Mouse (Mus musculus) midbrain, embryonic 13.5 days (tissue): Measurements from ENCODE around the gene Tmem184c. TPM values are rescaled to one million over a fixed set of nuclear protein-coding genes. Genes with fewer than 3 reads are reported as not detected.
A peak's percentile ranks its signal among the peaks of the same experiment; 100 is the strongest.

Experiments used
- ATAC-seq: fragments of 200-750 bp; cut with Nextera tagmentation; 2 replicates; pipeline ENCODE4 v1.8.0; 2017; ENCODE audit warnings: mild to moderate bottlenecking, moderate TSS enrichment, moderate library complexity
- H3K27ac ChIP-seq: fragments of 300-500 bp; sonication (generic); 2 replicates; pipeline ENCODE4 v1.5.1; 2015; ENCODE audit warnings: inconsistent platforms, mild to moderate bottlenecking, moderate library complexity
- H3K27me3 ChIP-seq: fragments of 300-500 bp; sonication (generic); 2 replicates; pipeline ENCODE4 v1.6.1; 2015; ENCODE audit warnings: mild to moderate bottlenecking, inconsistent platforms
- H3K36me3 ChIP-seq: fragments of 300-500 bp; sonication (generic); 2 replicates; pipeline ENCODE4 v1.6.1; 2015; ENCODE audit warnings: mild to moderate bottlenecking, inconsistent platforms
- H3K4me1 ChIP-seq: fragments of 300-500 bp; sonication (generic); replicated peaks from 2 replicates; pipeline ENCODE4 v1.6.1; 2015; ENCODE audit warnings: inconsistent platforms
- H3K4me2 ChIP-seq: fragments of 300-500 bp; sonication (generic); replicated peaks from 2 replicates; pipeline ENCODE4 v1.6.1; 2015; ENCODE audit warnings: moderate library complexity, mild to moderate bottlenecking, inconsistent platforms
- H3K4me3 ChIP-seq: fragments of 300-500 bp; sonication (generic); replicated peaks from 2 replicates; pipeline ENCODE4 v1.5.1; 2015; ENCODE audit warnings: mild to moderate bottlenecking, inconsistent platforms
- H3K9ac ChIP-seq: fragments of 300-500 bp; sonication (generic); replicated peaks from 2 replicates; pipeline ENCODE4 v1.6.1; 2015; ENCODE audit warnings: mild to moderate bottlenecking, inconsistent platforms
- H3K9me3 ChIP-seq: fragments of 300-500 bp; sonication (generic); 2 replicates; pipeline ENCODE4 v1.6.1; 2016; ENCODE audit warnings: mild to moderate bottlenecking, inconsistent platforms
- WGBS: fragments of 180-500 bp; shearing (Covaris S2); methylation state at CpG from one replicate; pipeline ENCODE4 v1.1.7; 2015; 5-methylcytosine and 5-hydroxymethylcytosine counted together
- polyA plus RNA-seq: library from polyadenylated mRNA; unstranded; fragments of >200 nt; fragmentation: Nextera tagmentation; extraction: Ambion mirVana; gene quantifications from 2 replicates; pipeline ENCODE4 v1.2.1, GENCODE M21; 2015

Tmem184c gene
- 58.6 and 61.1 TPM in 2 replicates for polyA plus RNA-seq

DNA sequence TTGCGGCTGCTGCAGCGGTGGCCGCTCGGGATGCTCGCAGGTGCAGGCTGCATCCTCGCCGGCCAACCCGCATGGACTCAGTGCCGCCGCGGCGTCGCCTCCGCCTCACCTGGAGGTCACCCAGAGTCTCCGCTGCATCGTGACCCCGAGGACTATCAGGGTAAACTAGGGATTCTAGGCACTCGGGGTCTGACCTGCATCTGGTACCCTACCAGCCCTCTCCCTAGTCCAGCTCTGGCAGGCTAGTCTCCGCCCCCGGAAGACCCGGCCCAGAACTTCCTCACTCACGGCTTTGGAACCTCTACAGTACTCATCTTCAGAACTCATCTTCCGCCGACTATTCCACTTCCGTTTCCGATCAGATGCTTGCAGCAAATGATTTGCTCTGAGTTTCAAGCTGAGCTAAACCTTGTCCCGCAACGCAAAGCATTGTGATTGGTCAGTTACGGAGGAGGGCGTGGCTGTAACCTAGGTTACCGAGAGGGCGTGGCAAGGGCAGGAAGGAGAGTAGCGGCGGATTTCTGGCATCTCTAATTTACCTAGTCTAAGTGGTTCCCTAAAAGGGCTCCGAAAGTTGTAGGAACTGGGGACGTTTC, at the start of gene Tmem184c:
TSS of gene Tmem184c (minus strand) at position 325 of the 596 bp plus-strand sequence.
- H3K9ac ChIP-seq = peak within 1 kb of the TSS; percentile 81
- peak within 1 kb of the TSS; percentile 84 for H3K4me3 ChIP-seq
- H3K4me2 ChIP-seq = peak within 1 kb of the TSS; percentile 69
- peaks cover 4% of the 10 kb centered on the region for H3K36me3 ChIP-seq
- H3K9me3 ChIP-seq = 0 out of 2 replicates have a peak, but pooled peaks cover 3% of the 10 kb centered on the region
- peaks cover 16% of the 10 kb centered on the region for H3K4me1 ChIP-seq
- ATAC-seq = peak; percentile 99
- H3K27me3 ChIP-seq = peaks cover 3% of the 10 kb centered on the region; the same call in 1 of the 2 replicates
- peak within 1 kb of the TSS; percentile 74 for H3K27ac ChIP-seq
- under 1% methylated on average over 36 of the region's 36 CpGs for WGBS

DNA sequence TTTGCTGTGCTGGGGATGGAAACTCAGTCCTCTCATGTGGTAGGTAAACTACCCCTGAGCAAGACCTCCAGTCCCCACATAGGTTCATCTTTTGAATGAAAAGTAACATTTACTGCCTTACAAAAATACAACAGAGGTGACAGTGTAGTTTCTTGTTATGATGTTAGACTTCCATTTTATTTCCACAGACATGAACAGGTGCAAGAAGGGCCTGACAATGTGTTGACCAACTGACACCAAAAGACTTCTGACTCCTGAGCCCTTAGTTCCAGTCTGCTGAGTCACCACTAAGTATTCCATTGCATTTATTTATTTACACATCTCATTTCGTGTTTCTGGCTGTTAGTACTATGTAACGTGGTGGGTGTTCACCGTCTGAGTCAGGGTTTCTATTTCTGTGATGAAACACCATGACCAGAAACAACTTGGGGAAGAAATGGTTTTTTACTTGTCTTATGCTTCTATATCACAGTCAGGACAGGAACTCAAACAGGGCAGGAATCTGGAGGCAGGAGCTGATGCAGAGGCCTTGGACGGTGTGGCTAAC, 49.1 kb upstream of the Tmem184c start:
- H3K36me3 ChIP-seq = no peaks in the 10 kb centered on the region
- H3K27ac ChIP-seq = no peak overlapping the region
- H3K4me3 ChIP-seq = no peak overlapping the region
- no peak for ATAC-seq
- no peaks in the 10 kb centered on the region for H3K4me1 ChIP-seq
- H3K27me3 ChIP-seq = no peaks in the 10 kb centered on the region
- no peak overlapping the region for H3K4me2 ChIP-seq
- 79% methylated on average over 4 of the region's 4 CpGs for WGBS
- no peak overlapping the region for H3K9ac ChIP-seq
- H3K9me3 ChIP-seq = no peaks in the 10 kb centered on the region

DNA sequence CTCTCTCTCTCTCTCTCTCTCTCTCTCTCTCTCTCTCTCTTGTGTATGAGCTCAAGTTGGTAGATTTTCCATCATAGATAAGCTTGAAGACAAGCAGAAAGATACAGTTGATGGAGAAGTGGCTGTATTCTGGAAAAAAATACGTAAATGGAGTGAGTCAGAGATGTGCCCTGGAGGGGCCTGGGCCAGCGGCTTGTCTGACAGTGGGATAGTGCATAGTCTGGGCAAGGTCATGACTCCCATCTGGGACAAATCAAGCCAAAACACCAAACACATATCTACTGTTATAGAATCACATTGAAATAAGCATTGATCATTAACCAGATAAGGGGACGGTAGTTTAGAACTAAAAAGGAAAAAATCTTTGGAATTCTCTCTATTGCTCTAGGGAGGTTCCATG, 47.9 kb upstream of the Tmem184c start:
- H3K4me1 ChIP-seq = no peaks in the 10 kb centered on the region
- no peak overlapping the region for H3K4me3 ChIP-seq
- H3K4me2 ChIP-seq = no peak overlapping the region
- H3K27me3 ChIP-seq = no peaks in the 10 kb centered on the region
- ATAC-seq = no peak
- H3K9me3 ChIP-seq = no peaks in the 10 kb centered on the region
- no peaks in the 10 kb centered on the region for H3K36me3 ChIP-seq
- 84% methylated on average over 3 of the region's 3 CpGs for WGBS
- H3K9ac ChIP-seq = no peak overlapping the region
- no peak overlapping the region for H3K27ac ChIP-seq

DNA sequence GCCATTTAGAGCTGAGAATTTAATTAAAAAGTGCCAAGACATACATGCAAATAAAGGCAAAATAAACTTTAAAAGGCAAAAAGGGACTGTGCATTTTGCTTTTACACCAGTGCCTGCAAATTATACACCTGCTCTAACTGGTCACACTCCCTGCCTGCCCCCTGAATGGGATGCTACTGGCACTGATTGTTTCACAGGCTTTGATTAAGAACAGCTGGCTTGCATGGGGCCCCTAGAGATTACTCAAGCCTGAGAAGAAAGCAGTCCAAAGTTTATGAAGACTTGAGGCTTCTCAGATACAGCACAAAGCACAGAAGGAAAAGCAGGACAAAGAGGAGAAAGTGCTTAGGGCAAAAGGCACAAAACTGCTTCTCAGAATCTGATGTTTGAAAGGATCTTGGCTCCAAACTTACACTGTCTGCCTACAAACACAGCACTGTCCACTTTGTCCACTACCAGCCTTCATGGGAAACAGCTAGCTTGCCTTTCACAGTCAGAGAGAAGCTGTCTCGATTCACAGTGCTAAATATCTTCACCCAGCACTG, 40.2 kb upstream of the Tmem184c start:
- no peaks in the 10 kb centered on the region for H3K27me3 ChIP-seq
- no peaks in the 10 kb centered on the region for H3K4me1 ChIP-seq
- no peaks in the 10 kb centered on the region for H3K9me3 ChIP-seq
- no peak for ATAC-seq
- H3K4me2 ChIP-seq = no peak overlapping the region
- H3K4me3 ChIP-seq = no peak overlapping the region
- 71% methylated on average over 1 of the region's 1 CpGs for WGBS
- H3K36me3 ChIP-seq = no peaks in the 10 kb centered on the region
- H3K27ac ChIP-seq = no peak overlapping the region
- H3K9ac ChIP-seq = no peak overlapping the region

DNA sequence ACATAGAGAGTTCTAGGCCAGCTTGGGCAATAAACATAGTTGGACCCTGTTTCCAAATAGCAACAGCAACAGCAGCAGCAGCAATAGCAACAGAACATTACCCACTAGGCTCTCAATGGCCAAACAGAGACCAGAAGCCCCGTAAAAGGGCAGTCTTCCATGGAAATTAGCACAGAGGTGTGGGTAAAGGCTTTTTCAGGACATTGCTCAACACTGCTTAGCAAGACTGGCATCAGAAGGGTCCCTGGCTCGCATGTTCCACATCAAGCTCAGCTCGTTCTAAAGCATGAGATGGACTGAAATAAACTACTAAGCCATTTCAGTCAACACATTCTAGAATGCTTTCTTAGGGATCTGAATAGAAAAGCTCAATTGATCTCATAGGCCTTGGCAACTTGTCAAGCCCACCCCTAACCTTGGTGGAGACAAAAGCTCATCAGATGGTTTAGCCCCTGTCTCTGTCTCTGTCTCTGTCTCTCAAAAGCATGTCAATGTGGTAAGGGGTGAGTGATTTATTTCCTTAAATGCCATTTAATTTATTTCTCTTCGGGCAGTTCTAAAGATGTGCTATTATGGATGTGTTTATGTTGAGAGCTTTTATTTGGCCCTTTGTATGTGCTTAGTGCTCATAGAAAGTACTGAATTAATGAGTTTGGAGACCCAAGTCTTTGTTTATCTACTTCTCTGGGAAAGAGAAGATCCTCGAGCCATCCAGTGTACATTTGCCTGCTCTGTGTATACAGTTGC, 29.8 kb upstream of the Tmem184c start:
- H3K36me3 ChIP-seq = no peaks in the 10 kb centered on the region
- H3K9me3 ChIP-seq = no peaks in the 10 kb centered on the region
- H3K27ac ChIP-seq = no peak overlapping the region
- WGBS = 65% methylated on average over 5 of the region's 5 CpGs
- H3K4me3 ChIP-seq = no peak overlapping the region
- no peaks in the 10 kb centered on the region for H3K4me1 ChIP-seq
- no peak overlapping the region for H3K4me2 ChIP-seq
- no peak for ATAC-seq
- no peak overlapping the region for H3K9ac ChIP-seq
- no peaks in the 10 kb centered on the region for H3K27me3 ChIP-seq

DNA sequence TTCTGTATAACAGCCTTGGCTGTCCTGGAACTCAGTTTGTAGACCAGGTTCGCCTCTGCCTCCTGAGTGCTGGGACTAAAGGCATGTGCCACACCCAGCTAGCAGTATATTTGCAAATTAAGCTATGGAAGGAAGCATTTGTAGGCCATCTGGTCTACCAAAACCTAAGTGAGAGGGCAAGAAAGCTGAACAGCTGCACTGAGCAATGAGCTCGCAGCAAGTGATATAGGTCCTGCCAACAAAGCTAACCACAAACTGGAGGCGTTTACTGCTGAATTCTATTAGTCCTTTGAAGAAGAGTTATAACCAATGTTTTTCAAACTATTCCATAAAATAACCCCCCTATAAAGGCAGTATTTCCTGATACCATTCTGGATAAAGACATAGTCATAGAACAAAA, 27.1 kb upstream of the Tmem184c start:
- H3K9me3 ChIP-seq = no peaks in the 10 kb centered on the region
- H3K4me2 ChIP-seq = no peak overlapping the region
- H3K36me3 ChIP-seq = no peaks in the 10 kb centered on the region
- H3K9ac ChIP-seq = no peak overlapping the region
- no peaks in the 10 kb centered on the region for H3K27me3 ChIP-seq
- ATAC-seq = no peak
- H3K4me1 ChIP-seq = no peaks in the 10 kb centered on the region
- 95% methylated on average over 3 of the region's 3 CpGs for WGBS
- H3K4me3 ChIP-seq = no peak overlapping the region
- no peak overlapping the region for H3K27ac ChIP-seq

DNA sequence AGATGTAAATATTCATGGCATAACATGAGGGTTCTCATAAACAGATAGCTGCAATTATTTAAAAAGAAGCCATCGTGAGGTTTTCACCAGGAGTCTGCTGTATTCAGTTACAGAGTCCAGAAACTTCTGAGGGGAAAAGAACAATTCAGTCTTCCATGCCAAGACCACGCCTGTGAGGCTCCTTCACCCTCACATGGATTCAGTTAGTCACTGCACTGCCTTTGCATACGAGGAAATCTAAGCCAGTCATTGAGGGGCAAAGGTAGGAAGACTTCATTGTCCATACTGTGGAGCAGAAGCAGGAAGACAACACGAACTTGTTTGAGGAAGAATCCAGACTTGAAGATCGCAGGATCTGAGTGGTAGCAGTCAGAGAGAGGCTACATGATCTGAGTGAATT, 23.5 kb upstream of the Tmem184c start:
- Histone ChIP-seq H3K4me2 (no peak overlapping the region), H3K9ac (no peak overlapping the region), H3K27ac (no peak overlapping the region), H3K4me3 (no peak overlapping the region), H3K27me3 (no peaks in the 10 kb centered on the region), H3K36me3 (no peaks in the 10 kb centered on the region), H3K4me1 (no peaks in the 10 kb centered on the region), H3K9me3 (no peaks in the 10 kb centered on the region)
- ATAC-seq = no peak
- WGBS = 81% methylated on average over 5 of the region's 5 CpGs

DNA sequence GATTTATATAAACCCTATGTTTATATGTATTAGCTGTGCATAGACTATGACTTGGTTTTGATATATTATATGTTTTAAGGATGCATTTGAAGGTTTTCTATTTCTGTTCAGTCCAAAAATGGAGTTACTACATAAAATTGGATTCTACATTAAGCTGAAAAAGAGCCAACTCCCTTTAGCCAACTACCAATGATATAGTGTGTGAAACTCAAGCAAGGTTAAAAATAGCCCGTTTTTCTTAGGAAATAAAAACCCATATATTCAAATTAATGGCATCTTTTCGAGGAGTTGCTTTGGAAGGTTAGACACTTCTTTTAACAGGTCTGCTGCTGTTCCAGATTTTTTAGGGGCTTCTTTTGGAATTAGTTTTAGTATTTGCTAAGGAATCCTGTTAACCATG, 22.7 kb upstream of the Tmem184c start:
- no peak overlapping the region for H3K27ac ChIP-seq
- no peaks in the 10 kb centered on the region for H3K27me3 ChIP-seq
- 93% methylated on average over 2 of the region's 2 CpGs for WGBS
- H3K9me3 ChIP-seq = no peaks in the 10 kb centered on the region
- no peak for ATAC-seq
- H3K4me2 ChIP-seq = no peak overlapping the region
- no peak overlapping the region for H3K4me3 ChIP-seq
- no peaks in the 10 kb centered on the region for H3K4me1 ChIP-seq
- H3K9ac ChIP-seq = no peak overlapping the region
- no peaks in the 10 kb centered on the region for H3K36me3 ChIP-seq

DNA sequence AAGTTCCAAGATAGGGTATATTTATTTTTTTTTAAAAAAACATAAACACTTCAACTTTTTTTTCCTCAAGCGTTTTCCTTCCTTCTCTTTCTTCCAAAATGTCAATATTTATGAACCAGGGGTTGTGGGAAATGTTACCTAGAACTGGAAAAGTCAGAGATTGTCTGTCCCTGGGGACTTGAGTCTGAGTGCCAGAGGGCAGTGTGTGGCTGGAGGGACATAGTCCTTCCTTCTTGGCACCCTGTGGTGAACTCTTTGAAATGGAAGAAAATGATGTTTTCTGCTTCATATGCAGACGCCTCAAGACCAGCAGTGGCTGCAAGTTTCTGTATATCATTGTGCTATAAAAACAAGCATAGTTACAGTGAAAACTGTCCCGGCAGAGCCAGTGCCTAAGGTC, 20.2 kb upstream of the Tmem184c start:
- H3K9ac ChIP-seq = no peak overlapping the region
- 52% methylated on average over 3 of the region's 3 CpGs for WGBS
- H3K27ac ChIP-seq = no peak overlapping the region
- H3K9me3 ChIP-seq = no peaks in the 10 kb centered on the region
- H3K4me1 ChIP-seq = no peaks in the 10 kb centered on the region
- H3K4me2 ChIP-seq = no peak overlapping the region
- H3K4me3 ChIP-seq = no peak overlapping the region
- H3K36me3 ChIP-seq = no peaks in the 10 kb centered on the region
- peak; percentile 34; the same call in 1 of the 2 replicates for ATAC-seq
- no peaks in the 10 kb centered on the region for H3K27me3 ChIP-seq

DNA sequence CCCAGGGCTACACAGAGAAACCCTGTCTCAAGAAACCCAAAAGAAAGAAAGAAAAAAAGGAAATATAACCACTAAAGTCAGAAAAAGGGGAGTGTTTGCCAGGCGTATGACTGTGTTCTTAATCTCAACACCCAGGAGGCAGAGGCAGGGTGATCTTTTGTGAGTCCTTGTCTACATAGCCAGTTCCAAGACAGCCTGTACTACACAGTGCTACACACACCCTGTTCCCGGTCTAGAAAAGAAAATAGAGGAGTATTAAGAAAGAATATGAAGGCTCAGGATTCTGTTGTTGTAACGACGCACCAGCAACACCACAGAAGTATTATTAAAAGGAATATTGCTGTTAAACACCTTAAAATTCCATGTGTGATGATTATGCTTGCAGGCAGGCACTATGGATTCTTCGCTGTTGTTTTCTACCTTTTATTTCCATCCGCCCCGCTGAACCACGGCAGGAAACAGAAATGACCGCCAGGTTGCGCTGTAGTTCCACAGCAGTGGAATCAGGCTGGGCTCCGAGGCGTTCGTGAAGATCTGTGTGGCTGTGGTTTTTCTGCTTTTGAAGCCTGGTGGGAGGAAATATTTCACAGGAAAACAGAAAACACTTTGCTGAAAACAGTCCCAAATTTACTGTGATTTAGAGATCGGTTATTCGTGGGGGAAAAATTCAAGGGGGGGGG, 19.5 kb upstream of the Tmem184c start:
- H3K4me3 ChIP-seq = no peak overlapping the region
- 17% methylated on average over 15 of the region's 15 CpGs for WGBS

DNA sequence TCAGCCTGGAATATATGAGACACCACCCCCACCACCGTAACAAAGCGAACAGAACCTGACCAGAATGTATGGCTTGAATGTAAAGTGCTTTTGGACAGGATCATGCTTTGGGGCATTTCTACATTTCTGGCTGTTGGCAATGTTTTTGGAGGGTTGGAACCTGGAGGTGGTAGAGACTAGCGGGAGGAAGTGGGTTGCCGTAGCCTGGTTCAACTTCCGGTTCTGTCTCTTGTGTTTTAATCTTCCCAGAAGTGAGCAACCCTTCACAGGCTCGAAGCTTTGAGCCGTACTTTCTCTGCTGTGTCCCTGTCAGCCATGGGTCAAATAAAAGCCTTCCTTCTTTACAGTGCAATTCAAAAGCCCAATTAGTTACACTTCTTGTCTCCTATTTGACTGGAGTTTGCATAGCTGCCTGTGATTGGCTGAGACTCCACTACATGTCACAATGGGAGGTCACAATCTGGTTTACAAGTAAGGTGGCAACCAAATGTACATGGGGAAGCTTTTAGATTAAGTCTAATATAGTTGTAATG, 13.2 kb upstream of the Tmem184c start:
- H3K4me2 ChIP-seq = no peak overlapping the region
- no peaks in the 10 kb centered on the region for H3K9me3 ChIP-seq
- no peaks in the 10 kb centered on the region for H3K4me1 ChIP-seq
- H3K4me3 ChIP-seq = no peak overlapping the region
- ATAC-seq = no peak
- WGBS = 62% methylated on average over 7 of the region's 7 CpGs
- H3K36me3 ChIP-seq = no peaks in the 10 kb centered on the region
- no peaks in the 10 kb centered on the region for H3K27me3 ChIP-seq
- H3K9ac ChIP-seq = no peak overlapping the region
- no peak overlapping the region for H3K27ac ChIP-seq

More for the DNA sequence above, 19.5 kb upstream of the Tmem184c start:
- no peak overlapping the region for H3K4me2 ChIP-seq
- ATAC-seq = peak; percentile 89
- H3K9me3 ChIP-seq = no peaks in the 10 kb centered on the region
- no peaks in the 10 kb centered on the region for H3K4me1 ChIP-seq
- no peak overlapping the region for H3K9ac ChIP-seq
- H3K36me3 ChIP-seq = no peaks in the 10 kb centered on the region
- H3K27me3 ChIP-seq = no peaks in the 10 kb centered on the region
- no peak overlapping the region for H3K27ac ChIP-seq
